Mouse (Mus musculus): ENCODE measurements around the gene Topbp1. TPM values are rescaled to one million over a fixed set of nuclear protein-coding genes. Genes with fewer than 3 reads are reported as not detected.
A peak's percentile ranks its signal among the peaks of the same experiment; 100 is the strongest.

The Topbp1 gene
- polyA plus RNA-seq, 1 experiment = 163 TPM

DNA sequence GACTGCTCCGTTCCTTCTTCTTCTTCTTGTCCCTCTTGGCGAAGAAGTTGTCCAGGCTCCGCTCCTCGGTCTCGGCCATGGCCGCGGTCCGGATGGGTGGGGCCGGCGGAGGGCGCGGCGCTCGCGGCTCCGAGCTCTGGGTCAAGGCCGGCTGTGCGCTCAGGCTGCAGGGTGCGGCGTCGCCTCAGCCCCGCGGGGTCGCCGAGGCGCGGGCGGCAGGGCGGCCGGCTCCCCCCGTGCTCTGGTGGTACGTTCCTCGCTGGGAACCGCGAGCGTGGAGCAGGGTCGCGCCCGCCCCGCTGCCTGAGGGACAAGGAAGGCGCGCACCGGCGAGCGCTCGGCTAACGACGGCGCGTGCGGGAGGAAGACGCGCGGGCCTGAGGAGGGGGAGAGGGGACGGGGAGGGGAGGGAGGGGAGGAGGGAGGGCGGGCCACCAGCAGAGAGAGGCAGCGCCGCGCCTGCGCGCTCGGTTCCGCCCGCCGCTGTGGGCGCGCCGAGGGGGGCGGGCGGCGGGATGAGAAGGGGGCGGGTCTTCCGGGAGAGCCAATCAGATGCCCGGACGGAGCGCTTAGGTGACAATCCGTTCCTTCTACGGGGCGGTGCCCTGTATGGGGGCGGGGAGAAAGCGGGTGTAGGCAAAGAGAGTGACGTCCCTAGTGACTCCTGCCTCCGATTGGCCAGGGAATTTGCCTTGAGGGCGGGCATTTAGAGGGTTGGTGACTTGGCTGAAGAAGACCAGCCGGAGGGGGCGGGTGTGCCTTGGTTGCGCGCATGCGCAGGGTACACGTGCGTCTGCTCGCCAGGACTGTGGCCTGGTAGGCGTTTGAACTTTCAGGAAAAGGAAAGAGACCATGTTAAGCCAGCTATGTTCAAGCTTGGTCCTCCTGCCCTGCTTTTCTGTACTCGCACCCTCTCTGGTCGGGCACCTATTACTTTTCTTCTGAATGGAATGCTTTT is 60.6 kb downstream of the Topbp1 start, which contains the start of gene Cdv3:
TSS of gene Cdv3 (minus strand) at position 551 of the 958 bp plus-strand sequence.
- Histone ChIP-seq H3K9me3 (replicated peaks; ENCODE audit: control insufficient read depth, insufficient read depth, low read length, poor library complexity, severe bottlenecking) (no peaks in the 10 kb centered on the region), H3K4me3 (ENCODE audit: low read depth, low read length) (peak within 1 kb of the TSS; percentile 100), H3K9ac (ENCODE audit: low read depth, poor library complexity, severe bottlenecking) (peak within 1 kb of the TSS; percentile 98), H3K4me1 (ENCODE audit: control insufficient read depth, insufficient read depth, low read length) (no peaks in the 10 kb centered on the region), H3K27me3 (ENCODE audit: control insufficient read depth, insufficient read depth, low read length, poor library complexity, severe bottlenecking) (no peaks in the 10 kb centered on the region), H3K27ac (ENCODE audit: insufficient read depth, low read length) (peak within 1 kb of the TSS; percentile 70), H3K36me3 (ENCODE audit: control insufficient read depth, insufficient read depth, low read length, poor library complexity, severe bottlenecking) (peaks cover 27% of the 10 kb centered on the region)
- TF ChIP-seq POLR2A (IDR thresholded peaks at IDR 0.05; ENCODE audit: insufficient read depth, low read length) = peak; percentile 87
- TF ChIP-seq EP300 (IDR thresholded peaks at IDR 0.05; ENCODE audit: insufficient read depth, low read depth, low read length) = no peak

GRCm38 (mm10) chr9:103366356-103366755 is 61.3 kb downstream of the Topbp1 start:
- Histone ChIP-seq H3K27ac (ENCODE audit: insufficient read depth, low read length) (peak overlapping the region; percentile 70), H3K4me1 (ENCODE audit: control insufficient read depth, insufficient read depth, low read length) (no peaks in the 10 kb centered on the region), H3K36me3 (ENCODE audit: control insufficient read depth, insufficient read depth, low read length, poor library complexity, severe bottlenecking) (peaks cover 24% of the 10 kb centered on the region), H3K27me3 (ENCODE audit: control insufficient read depth, insufficient read depth, low read length, poor library complexity, severe bottlenecking) (no peaks in the 10 kb centered on the region), H3K4me3 (ENCODE audit: low read depth, low read length) (peak overlapping the region; percentile 64), H3K9ac (ENCODE audit: low read depth, poor library complexity, severe bottlenecking) (peak overlapping the region; percentile 82), H3K9me3 (replicated peaks; ENCODE audit: control insufficient read depth, insufficient read depth, low read length, poor library complexity, severe bottlenecking) (no peaks in the 10 kb centered on the region)
- TF ChIP-seq POLR2A (IDR thresholded peaks at IDR 0.05; ENCODE audit: insufficient read depth, low read length) = no peak
- TF ChIP-seq CTCF (IDR thresholded peaks at IDR 0.05; ENCODE audit: low read depth, low read length) = no peak
- no peak for TF ChIP-seq EP300 (IDR thresholded peaks at IDR 0.05; ENCODE audit: insufficient read depth, low read depth, low read length)

DNA sequence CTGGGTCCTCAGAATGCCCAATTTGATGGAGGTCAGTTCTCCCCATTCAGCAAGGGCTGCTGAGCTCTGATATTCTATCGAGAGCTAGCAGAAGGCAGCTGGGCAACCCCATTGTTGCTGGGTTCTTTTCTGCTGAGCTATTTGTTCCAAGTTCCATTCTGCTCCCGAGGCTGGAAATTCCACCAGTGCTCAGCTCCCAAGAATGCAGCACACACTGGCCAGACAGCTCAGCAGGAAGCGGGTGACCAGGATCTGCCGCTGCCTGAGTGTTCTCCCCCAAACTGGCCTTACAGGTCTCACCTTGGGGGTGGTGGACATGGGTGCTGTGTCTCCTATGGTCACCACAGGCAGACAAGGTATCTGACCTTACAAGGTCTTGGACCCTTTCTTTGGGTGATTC is 64.9 kb downstream of the Topbp1 start:
- no peak for TF ChIP-seq EP300 (IDR thresholded peaks at IDR 0.05; ENCODE audit: insufficient read depth, low read depth, low read length)
- TF ChIP-seq POLR2A (IDR thresholded peaks at IDR 0.05; ENCODE audit: insufficient read depth, low read length) = no peak
- TF ChIP-seq CTCF (IDR thresholded peaks at IDR 0.05; ENCODE audit: low read depth, low read length) = no peak
- Histone ChIP-seq H3K27me3 (ENCODE audit: control insufficient read depth, insufficient read depth, low read length, poor library complexity, severe bottlenecking) (no peaks in the 10 kb centered on the region), H3K27ac (ENCODE audit: insufficient read depth, low read length) (no peak overlapping the region), H3K9me3 (replicated peaks; ENCODE audit: control insufficient read depth, insufficient read depth, low read length, poor library complexity, severe bottlenecking) (no peaks in the 10 kb centered on the region), H3K36me3 (ENCODE audit: control insufficient read depth, insufficient read depth, low read length, poor library complexity, severe bottlenecking) (no peaks in the 10 kb centered on the region), H3K4me1 (ENCODE audit: control insufficient read depth, insufficient read depth, low read length) (peaks cover 6% of the 10 kb centered on the region), H3K4me3 (ENCODE audit: low read depth, low read length) (no peak overlapping the region), H3K9ac (ENCODE audit: low read depth, poor library complexity, severe bottlenecking) (no peak overlapping the region)

- TF ChIP-seq CTCF (IDR thresholded peaks at IDR 0.05; ENCODE audit: low read depth, low read length) (no peak), EP300 (IDR thresholded peaks at IDR 0.05; ENCODE audit: insufficient read depth, low read depth, low read length) (no peak; the same call in 1 of the 2 replicates), POLR2A (IDR thresholded peaks at IDR 0.05; ENCODE audit: insufficient read depth, low read length) (no peak)
- H3K36me3 ChIP-seq (ENCODE audit: control insufficient read depth, insufficient read depth, low read length, poor library complexity, severe bottlenecking) = no peaks in the 10 kb centered on the region
- no peaks in the 10 kb centered on the region for H3K9me3 ChIP-seq (replicated peaks; ENCODE audit: control insufficient read depth, insufficient read depth, low read length, poor library complexity, severe bottlenecking)
- H3K27me3 ChIP-seq (ENCODE audit: control insufficient read depth, insufficient read depth, low read length, poor library complexity, severe bottlenecking) = no peaks in the 10 kb centered on the region
- peaks cover 7% of the 10 kb centered on the region for H3K4me1 ChIP-seq (ENCODE audit: control insufficient read depth, insufficient read depth, low read length)
- H3K4me3 ChIP-seq (ENCODE audit: low read depth, low read length) = no peak overlapping the region
- H3K9ac ChIP-seq (ENCODE audit: low read depth, poor library complexity, severe bottlenecking) = no peak overlapping the region
- H3K27ac ChIP-seq (ENCODE audit: insufficient read depth, low read length) = peak overlapping the region; percentile 60; the same call in 1 of the 2 replicates
Observed at GRCm38 (mm10) chr9:103372271-103373010, 67.4 kb downstream of the Topbp1 start.

DNA sequence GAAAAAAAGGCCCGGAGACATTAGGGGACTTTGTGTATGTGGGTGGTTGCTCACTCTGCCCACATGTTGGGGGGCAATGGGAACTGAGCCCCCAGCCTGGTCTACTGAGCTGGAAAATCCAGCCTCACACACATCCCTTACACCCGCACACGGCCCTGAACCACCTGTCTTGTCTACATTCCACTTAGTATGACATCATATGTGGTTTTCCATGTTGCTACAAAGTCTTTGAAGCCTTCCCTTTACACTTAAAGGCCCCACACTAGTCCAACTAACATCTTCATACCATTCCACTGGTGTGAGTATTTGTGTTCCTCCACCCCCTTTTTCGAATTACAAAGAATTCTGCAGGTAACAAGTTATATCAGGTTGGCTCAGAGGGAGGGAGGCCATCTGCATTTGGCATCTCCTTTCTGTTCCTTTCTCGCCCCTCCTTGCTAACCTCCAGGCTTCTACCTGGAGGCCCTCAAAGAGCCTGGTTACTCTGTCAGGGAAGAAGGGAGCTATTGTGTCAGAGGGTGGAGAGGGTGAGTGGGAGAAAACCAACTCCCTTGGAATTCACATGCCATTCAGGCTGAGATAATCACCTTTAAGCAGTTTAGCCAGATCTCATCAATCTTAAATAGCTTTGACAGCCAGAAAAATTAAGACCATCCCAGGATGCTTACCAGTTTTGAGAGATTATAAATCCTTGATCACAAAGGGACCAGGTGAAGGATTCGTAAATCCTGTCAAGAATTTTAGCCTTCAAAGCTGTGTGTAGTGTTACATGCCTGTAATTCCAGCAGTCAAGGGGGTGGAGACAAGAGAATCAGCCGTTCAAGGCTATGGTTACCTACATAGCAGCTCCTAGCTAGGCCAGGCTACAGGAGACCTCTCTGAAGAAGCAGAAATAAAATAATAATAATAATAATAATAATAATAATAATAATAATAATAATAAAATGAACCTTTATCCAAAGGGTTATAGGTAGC is 71.6 kb downstream of the Topbp1 start:
- no peaks in the 10 kb centered on the region for H3K36me3 ChIP-seq (ENCODE audit: control insufficient read depth, insufficient read depth, low read length, poor library complexity, severe bottlenecking)
- H3K4me1 ChIP-seq (ENCODE audit: control insufficient read depth, insufficient read depth, low read length) = peaks cover 11% of the 10 kb centered on the region
- no peak overlapping the region for H3K9ac ChIP-seq (ENCODE audit: low read depth, poor library complexity, severe bottlenecking)
- no peaks in the 10 kb centered on the region for H3K9me3 ChIP-seq (replicated peaks; ENCODE audit: control insufficient read depth, insufficient read depth, low read length, poor library complexity, severe bottlenecking)
- H3K4me3 ChIP-seq (ENCODE audit: low read depth, low read length) = no peak overlapping the region
- no peak for TF ChIP-seq EP300 (IDR thresholded peaks at IDR 0.05; ENCODE audit: insufficient read depth, low read depth, low read length)
- TF ChIP-seq POLR2A (IDR thresholded peaks at IDR 0.05; ENCODE audit: insufficient read depth, low read length) = no peak
- no peak for TF ChIP-seq CTCF (IDR thresholded peaks at IDR 0.05; ENCODE audit: low read depth, low read length)
- H3K27me3 ChIP-seq (ENCODE audit: control insufficient read depth, insufficient read depth, low read length, poor library complexity, severe bottlenecking) = no peaks in the 10 kb centered on the region
- peak overlapping the region; percentile 7; the same call in 1 of the 2 replicates for H3K27ac ChIP-seq (ENCODE audit: insufficient read depth, low read length)
